Mouse (Mus musculus) T-helper 1 cell (primary cell): Measurements from ENCODE around the gene Lrrc15.

Experiments used
- in situ Hi-C: fragments of 300-600 bp; cut with MboI, MseI; formaldehyde crosslinking; loops from one replicate; pipeline ENCODE4 v1.15.1; 2025; ENCODE audit warnings: high pct_unique_total_duplicates

Gene Lrrc15

GRCm38 (mm10) chr16:30282844-30283495 is at the start of gene Lrrc15:
Gene Lrrc15, minus strand, starts transcription at chr16:30283256.
- in situ Hi-C loops = no loop called here

GRCm38 (mm10) chr16:30314236-30314635 is 31.2 kb upstream of the Lrrc15 start:
- in situ Hi-C loops = no loop called here

- in situ Hi-C loops = no loop called here
Measured at GRCm38 (mm10) chr16:30310647-30311046, 27.6 kb upstream of the Lrrc15 start, which contains the start of gene Gp5. Gene Gp5, minus strand, starts transcription at chr16:30310779.

- in situ Hi-C loops = no loop called here
Measured at GRCm38 (mm10) chr16:30310171-30310515, 27.1 kb upstream of the Lrrc15 start.

GRCm38 (mm10) chr16:30309395-30310170 is 26.5 kb upstream of the Lrrc15 start:
- in situ Hi-C loops = no loop called here

- in situ Hi-C loops = no loop called here
Measured at GRCm38 (mm10) chr16:30308616-30309394, 25.7 kb upstream of the Lrrc15 start.

GRCm38 (mm10) chr16:30307961-30308615 is 25.0 kb upstream of the Lrrc15 start:
- in situ Hi-C loops = no loop called here

GRCm38 (mm10) chr16:30307306-30307705 is 24.2 kb upstream of the Lrrc15 start:
- in situ Hi-C loops = no loop called here

- in situ Hi-C loops = no loop called here
Measured at GRCm38 (mm10) chr16:30306102-30306501, 23.0 kb upstream of the Lrrc15 start.

- in situ Hi-C loops = no loop called here
Measured at GRCm38 (mm10) chr16:30304236-30304635, 21.2 kb upstream of the Lrrc15 start.

GRCm38 (mm10) chr16:30303411-30303810 is 20.4 kb upstream of the Lrrc15 start:
- in situ Hi-C loops = no loop called here

GRCm38 (mm10) chr16:30302686-30303085 is 19.6 kb upstream of the Lrrc15 start:
- in situ Hi-C loops = no loop called here

GRCm38 (mm10) chr16:30299711-30300277 is 16.7 kb upstream of the Lrrc15 start:
- in situ Hi-C loops = no loop called here

GRCm38 (mm10) chr16:30297450-30297849 is 14.4 kb upstream of the Lrrc15 start:
- in situ Hi-C loops = no loop called here

GRCm38 (mm10) chr16:30296601-30297275 is 13.7 kb upstream of the Lrrc15 start:
- in situ Hi-C loops = no loop called here

- in situ Hi-C loops = no loop called here
Measured at GRCm38 (mm10) chr16:30295106-30295505, 12.1 kb upstream of the Lrrc15 start.

GRCm38 (mm10) chr16:30290436-30290835 is 7.4 kb upstream of the Lrrc15 start:
- in situ Hi-C loops = no loop called here

- in situ Hi-C loops = no loop called here
Measured at GRCm38 (mm10) chr16:30285701-30286100, 2.6 kb upstream of the Lrrc15 start.

GRCm38 (mm10) chr16:30283743-30284337 is 784 bp upstream of the Lrrc15 start:
- in situ Hi-C loops = no loop called here

GRCm38 (mm10) chr16:30280676-30281297 is 2.3 kb downstream of the Lrrc15 start:
- in situ Hi-C loops = no loop called here
